Mouse (Mus musculus) mouse embryonic stem cell (cell line): ENCODE data around the gene Cdc42ep3.

Experiments
- in situ Hi-C, 2 experiments: fragments of 300-500 bp; cut with MboI; formaldehyde crosslinking; loops; 1 replicate in 1 of 2; 3 replicates in 1 of 2; pipeline ENCODE4 v1.14.3; 2019 to 2020; ENCODE audit warnings: low sequenced_read_pairs in 2 of 2, low pct_unique_long_range_greater_than_20kb in 1 of 2, mixed read lengths in 1 of 2; ENCODE audit not compliant: unreplicated experiment in 1 of 2

The Cdc42ep3 gene

GRCm38 (mm10) chr17:79354444-79355270 lies at the start of gene Cdc42ep3:
Cdc42ep3 (minus strand) TSS chr17:79355091.
- in situ Hi-C loops, result no loop called here

- in situ Hi-C loops, result no loop called here
These were observed 45.5 kb upstream of the Cdc42ep3 start for GRCm38 (mm10) chr17:79400356-79400755.

- in situ Hi-C loops, result no loop called here
These were observed 43.5 kb upstream of the Cdc42ep3 start for GRCm38 (mm10) chr17:79398416-79398815.

GRCm38 (mm10) chr17:79394799-79395198 lies 39.9 kb upstream of the Cdc42ep3 start:
- in situ Hi-C loops, result no loop called here

- in situ Hi-C loops, result no loop called here
These were observed 39.0 kb upstream of the Cdc42ep3 start for GRCm38 (mm10) chr17:79393886-79394285.

GRCm38 (mm10) chr17:79387465-79388066 lies 32.7 kb upstream of the Cdc42ep3 start:
- in situ Hi-C loops, result no loop called here

GRCm38 (mm10) chr17:79381485-79381884 lies 26.6 kb upstream of the Cdc42ep3 start:
- in situ Hi-C loops, result no loop called here

GRCm38 (mm10) chr17:79379191-79379590 lies 24.3 kb upstream of the Cdc42ep3 start:
- in situ Hi-C loops, result no loop called here

GRCm38 (mm10) chr17:79376434-79377210 lies 21.7 kb upstream of the Cdc42ep3 start:
- in situ Hi-C loops, result no loop called here

- in situ Hi-C loops, result no loop called here
These were observed 18.1 kb upstream of the Cdc42ep3 start for GRCm38 (mm10) chr17:79372973-79373372.

- in situ Hi-C loops, result no loop called here
These were observed 10.0 kb upstream of the Cdc42ep3 start for GRCm38 (mm10) chr17:79364749-79365450.

- in situ Hi-C loops, result no loop called here
These were observed 1.2 kb upstream of the Cdc42ep3 start for GRCm38 (mm10) chr17:79356071-79356601.

- in situ Hi-C loops, result no loop called here
These were observed 540 bp upstream of the Cdc42ep3 start for GRCm38 (mm10) chr17:79355271-79355991.

GRCm38 (mm10) chr17:79354174-79354443 lies 782 bp downstream of the Cdc42ep3 start:
- in situ Hi-C loops, result no loop called here

GRCm38 (mm10) chr17:79353446-79354173 lies 1.3 kb downstream of the Cdc42ep3 start:
- in situ Hi-C loops, result no loop called here

- in situ Hi-C loops, result no loop called here
These were observed 4.1 kb downstream of the Cdc42ep3 start for GRCm38 (mm10) chr17:79350751-79351191.

GRCm38 (mm10) chr17:79349371-79349770 lies 5.5 kb downstream of the Cdc42ep3 start:
- in situ Hi-C loops, result no loop called here
